In the genomic region with DNA sequence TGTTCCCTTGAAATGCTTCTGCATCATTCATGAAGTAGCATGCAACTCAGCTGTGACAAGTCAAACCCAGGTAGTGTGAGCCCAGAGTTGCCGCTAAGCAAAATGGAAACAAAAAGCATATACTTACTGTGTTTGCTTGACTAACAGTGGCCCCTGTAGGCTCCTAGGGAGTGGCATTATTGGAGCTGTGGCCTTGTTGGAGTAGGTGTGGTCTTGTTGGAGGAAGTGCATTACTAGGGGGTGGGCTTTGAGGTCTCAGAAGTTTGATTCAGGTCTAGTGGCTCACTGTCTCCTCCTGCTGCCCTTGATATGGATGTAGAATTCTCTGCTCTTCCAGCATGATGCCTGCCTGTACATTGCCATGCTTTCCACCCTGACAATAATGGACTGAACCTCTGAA, we compare ENCODE assay signal across 8 mouse cellular contexts. TPM values are rescaled to one million over a fixed set of nuclear protein-coding genes. Genes with fewer than 3 reads are reported as not detected.
A peak's percentile ranks its signal among the peaks of the same experiment; 100 is the strongest.
DNase-seq lines count a peak whose midpoint lies in the region; ATAC-seq lines count a peak whose summit lies in the region.
"Had no signal": no experiment of that assay in that cellular context is flagged by ENCODE, and none has a peak within 500 bp of the region (broad histone marks: within the 10 kb centered on the region; RNA-seq: fewer than 3 reads in every experiment).

No protein-coding gene starts in this region.

- no peak overlapping the region for H3K27ac ChIP-seq in embryonic facial prominence, embryonic 14.5 days (replicated peaks; ENCODE audit: low read depth, low read length)
- H3K27ac ChIP-seq in lung, embryonic 16.5 days (ENCODE audit: low read length) = no peak overlapping the region
- H3K27ac ChIP-seq: midbrain, embryonic 12.5 days had no signal

- no peak overlapping the region for H3K9ac ChIP-seq in embryonic facial prominence, embryonic 14.5 days (ENCODE audit: low read depth, low read length)
- H3K9ac ChIP-seq in lung, embryonic 16.5 days (ENCODE audit: low read length) = no peak overlapping the region
- H3K9ac ChIP-seq: midbrain, embryonic 12.5 days had no signal

- peak; percentile 60 to 70 for DNase-seq in spleen, postnatal 36 days (ENCODE audit: low spot score in 2 of 2)
- DNase-seq in spleen, adult 18-20 months = no peak
- DNase-seq in embryonic facial prominence, embryonic 14.5 days (ENCODE audit: low spot score) = peak; percentile 23
- no peak for DNase-seq in MN1 (ENCODE audit: low spot score)
- DNase-seq in ovary, adult 18-20 months (ENCODE audit: low spot score) = no peak
- DNase-seq in layer of hippocampus, adult 11-12 months (ENCODE audit: low spot score) = no peak

- no peaks in the 10 kb centered on the region for H3K4me1 ChIP-seq in embryonic facial prominence, embryonic 14.5 days (ENCODE audit: control insufficient read depth, insufficient read depth, low read length)
- H3K4me1 ChIP-seq in lung, embryonic 16.5 days (replicated peaks; ENCODE audit: control insufficient read depth, insufficient read depth, low read length) = no peaks in the 10 kb centered on the region
- H3K4me1 ChIP-seq: midbrain, embryonic 12.5 days had no signal

- no peaks in the 10 kb centered on the region for H3K36me3 ChIP-seq in embryonic facial prominence, embryonic 14.5 days (ENCODE audit: control insufficient read depth, insufficient read depth, low read length)
- no peaks in the 10 kb centered on the region for H3K36me3 ChIP-seq in lung, embryonic 16.5 days (ENCODE audit: control insufficient read depth, insufficient read depth, low read length)
- H3K36me3 ChIP-seq: midbrain, embryonic 12.5 days had no signal

- H3K27me3 ChIP-seq in embryonic facial prominence, embryonic 14.5 days (replicated peaks; ENCODE audit: control insufficient read depth, insufficient read depth, low read length) = no peaks in the 10 kb centered on the region
- H3K27me3 ChIP-seq in lung, embryonic 16.5 days (ENCODE audit: control insufficient read depth, insufficient read depth, low read depth, low read length) = no peaks in the 10 kb centered on the region
- H3K27me3 ChIP-seq: midbrain, embryonic 12.5 days had no signal

- no peak overlapping the region for H3K4me3 ChIP-seq in embryonic facial prominence, embryonic 14.5 days (ENCODE audit: low read depth, low read length)
- peak overlapping the region; percentile 28 for H3K4me3 ChIP-seq in lung, embryonic 16.5 days (ENCODE audit: low read length)
- H3K4me3 ChIP-seq: midbrain, embryonic 12.5 days had no signal

- H3K4me2 ChIP-seq in embryonic facial prominence, embryonic 14.5 days (ENCODE audit: low read depth, low read length) = no peak overlapping the region
- H3K4me2 ChIP-seq in lung, embryonic 16.5 days (ENCODE audit: low read depth, low read length) = peak overlapping the region; percentile 43

- no peak for ATAC-seq in embryonic facial prominence, embryonic 14.5 days (ENCODE audit: low read depth)
- ATAC-seq in lung, embryonic 16.5 days (ENCODE audit: low read depth) = 0 out of 2 replicates have a peak, but pooled peaks have one; percentile 36

- no peaks in the 10 kb centered on the region for H3K9me3 ChIP-seq in embryonic facial prominence, embryonic 14.5 days (ENCODE audit: control insufficient read depth, low read length)
- no peaks in the 10 kb centered on the region for H3K9me3 ChIP-seq in lung, embryonic 16.5 days (ENCODE audit: control insufficient read depth, low read length)
- H3K9me3 ChIP-seq: midbrain, embryonic 12.5 days had no signal

- WGBS in embryonic facial prominence, embryonic 14.5 days = 31% methylated on average over 1 of the region's 1 CpGs
- 14% methylated on average over 1 of the region's 1 CpGs for WGBS in lung, embryonic 16.5 days

RNA-seq across cellular contexts. Expression of a gene that starts 19.7 kb away (rescaled TPM):
- polyA plus RNA-seq in embryonic facial prominence, embryonic 14.5 days (2014; fragmentation: Nextera tagmentation; extraction: Ambion mirVana) = 1.0 and 1.4 TPM in 2 replicates
- 0.49 and 0.89 TPM in 2 replicates for polyA plus RNA-seq in lung, embryonic 16.5 days (2015; fragmentation: Nextera tagmentation; extraction: Ambion mirVana)

RNA-seq across cellular contexts. Expression of a gene that starts 24.6 kb away (rescaled TPM):
- 7.1 and 9.6 TPM in 2 replicates for polyA plus RNA-seq in embryonic facial prominence, embryonic 14.5 days (2014; fragmentation: Nextera tagmentation; extraction: Ambion mirVana)
- 7.5 and 8.2 TPM in 2 replicates for polyA plus RNA-seq in lung, embryonic 16.5 days (2015; fragmentation: Nextera tagmentation; extraction: Ambion mirVana)

RNA-seq across cellular contexts. Expression of a gene that starts 48.7 kb away (rescaled TPM):
- polyA plus RNA-seq in embryonic facial prominence, embryonic 14.5 days (2014; fragmentation: Nextera tagmentation; extraction: Ambion mirVana) = 16.6 and 17.1 TPM in 2 replicates
- polyA plus RNA-seq in lung, embryonic 16.5 days (2015; fragmentation: Nextera tagmentation; extraction: Ambion mirVana) = 29.3 and 33.9 TPM in 2 replicates

Comparison
In these comparisons a context has a peak if more than half of its experiments do, and no peak if none do; other contexts are left out.
1. DNase-seq: peak in spleen, postnatal 36 days (2 of 2) and embryonic facial prominence, embryonic 14.5 days (single experiment); none in spleen, adult 18-20 months (0 of 2), MN1 (single experiment), ovary, adult 18-20 months (single experiment) and layer of hippocampus, adult 11-12 months (single experiment).